Mouse (Mus musculus) hematopoietic stem cell, adult 5-6 weeks (primary cell): ENCODE results near the gene Msx2. TPM values are rescaled to one million over a fixed set of nuclear protein-coding genes. Genes with fewer than 3 reads are reported as not detected.

ENCODE experiments used
- ATAC-seq, 2 experiments: fragments of 125-278 bp in 1 of 2; replicated peaks in 1 of 2; 2 replicates each; pipeline ENCODE4 v1.8.0; 2016 to 2017; ENCODE audit warnings: inconsistent platforms in 2 of 2, mild to moderate bottlenecking in 2 of 2, moderate number of reproducible peaks in 2 of 2, low read depth in 1 of 2, moderate TSS enrichment in 1 of 2; ENCODE audit not compliant: low FRiP score in 2 of 2, poor library complexity in 2 of 2, severe bottlenecking in 2 of 2, insufficient read depth in 1 of 2, low TSS enrichment in 1 of 2
- total RNA-seq: library from RNA; stranded (forward); fragments of 172-1452, 232-1000 nt; gene quantifications from 2 replicates; pipeline ENCODE4 v1.2.3, GENCODE M21; 2017

Gene Msx2
- not detected in 2 replicates for total RNA-seq

GRCm38 (mm10) chr13:53472614-53473124 is at the start of gene Msx2:
TSS of gene Msx2 (minus strand) at chr13:53473074.
- ATAC-seq, result peak; percentile 60 to 78

GRCm38 (mm10) chr13:53521468-53521867 is 48.6 kb upstream of the Msx2 start:
- ATAC-seq, result no peak

- ATAC-seq, result no peak
Observed at GRCm38 (mm10) chr13:53520343-53520937, 47.6 kb upstream of the Msx2 start.

DNA sequence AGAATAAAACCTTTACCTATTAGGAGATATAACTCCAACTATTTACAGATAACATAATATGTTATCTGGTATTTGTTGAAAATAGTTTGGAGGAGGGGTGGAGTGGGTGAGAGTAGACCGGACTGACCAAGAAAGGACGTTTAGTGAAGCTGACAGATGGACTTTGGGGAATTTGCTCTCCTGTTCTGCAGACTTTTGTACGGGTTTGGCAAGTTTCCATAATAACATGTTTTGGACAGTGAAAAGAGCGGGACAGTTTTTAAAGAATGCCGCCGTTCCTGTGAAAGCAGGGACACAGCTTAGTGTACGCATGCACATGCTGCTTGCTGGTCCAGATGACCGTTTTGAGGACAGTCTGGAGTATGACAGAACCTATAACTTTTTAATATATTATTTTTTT is 46.9 kb upstream of the Msx2 start:
- ATAC-seq, result no peak

- no peak for ATAC-seq
Observed at GRCm38 (mm10) chr13:53518306-53518705, 45.4 kb upstream of the Msx2 start.

GRCm38 (mm10) chr13:53514574-53514973 is 41.7 kb upstream of the Msx2 start:
- 0 out of 4 replicates have a peak, but pooled peaks of 1 of the 2 experiments have one; percentile 17 for ATAC-seq

DNA sequence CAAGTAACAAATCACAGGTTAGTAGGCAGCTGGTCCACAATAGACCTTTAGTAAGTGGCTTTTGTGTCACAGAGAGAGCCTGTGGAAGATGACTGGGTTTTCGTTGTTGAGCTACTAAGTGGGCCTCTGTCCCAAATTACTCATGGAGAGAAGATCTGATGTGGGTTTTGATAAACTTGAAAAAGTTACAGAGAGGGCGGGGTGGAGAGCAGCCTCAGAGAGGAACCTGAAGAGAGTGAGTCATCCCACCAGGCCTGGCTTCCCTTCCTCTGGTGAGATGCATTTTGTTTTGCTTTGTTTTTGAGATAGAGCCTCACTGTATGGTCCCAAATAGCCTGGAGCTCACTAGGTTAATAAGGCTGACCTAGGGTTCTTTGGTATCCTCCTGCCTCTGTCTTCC is 38.5 kb upstream of the Msx2 start:
- no peak for ATAC-seq

GRCm38 (mm10) chr13:53502406-53502805 is 29.5 kb upstream of the Msx2 start:
- ATAC-seq, result no peak

GRCm38 (mm10) chr13:53501561-53502253 is 28.8 kb upstream of the Msx2 start:
- ATAC-seq, result no peak

- no peak for ATAC-seq
Observed at GRCm38 (mm10) chr13:53501057-53501456, 28.2 kb upstream of the Msx2 start.

- ATAC-seq, result no peak
Observed at GRCm38 (mm10) chr13:53486512-53486911, 13.6 kb upstream of the Msx2 start.

DNA sequence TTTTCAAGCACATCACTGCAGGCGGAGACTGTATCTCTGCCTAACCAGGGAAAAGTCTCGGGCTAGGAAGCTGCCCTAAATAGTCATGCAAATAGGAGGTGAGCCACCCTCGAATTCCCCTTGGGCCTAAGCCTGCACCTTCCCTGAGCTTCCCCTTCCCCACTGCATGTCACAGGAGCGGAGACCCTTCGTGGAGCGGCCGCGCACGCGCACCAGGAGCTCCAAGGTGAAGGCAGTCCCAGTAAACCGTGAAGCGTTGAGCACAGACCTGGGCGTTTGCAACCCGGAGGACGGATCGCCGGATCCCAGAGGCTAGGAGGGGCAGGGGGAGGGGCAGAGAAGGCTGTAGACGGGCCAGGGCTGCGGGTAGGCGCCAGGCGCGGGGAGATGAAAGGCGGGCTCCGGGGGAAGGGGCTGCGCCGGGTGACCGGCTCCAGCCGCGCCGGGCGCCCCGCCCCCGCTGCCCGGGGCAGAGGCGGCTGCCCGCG is 2.9 kb upstream of the Msx2 start:
- no peak for ATAC-seq

- ATAC-seq, result no peak
Observed at GRCm38 (mm10) chr13:53474491-53474890, 1.6 kb upstream of the Msx2 start.

DNA sequence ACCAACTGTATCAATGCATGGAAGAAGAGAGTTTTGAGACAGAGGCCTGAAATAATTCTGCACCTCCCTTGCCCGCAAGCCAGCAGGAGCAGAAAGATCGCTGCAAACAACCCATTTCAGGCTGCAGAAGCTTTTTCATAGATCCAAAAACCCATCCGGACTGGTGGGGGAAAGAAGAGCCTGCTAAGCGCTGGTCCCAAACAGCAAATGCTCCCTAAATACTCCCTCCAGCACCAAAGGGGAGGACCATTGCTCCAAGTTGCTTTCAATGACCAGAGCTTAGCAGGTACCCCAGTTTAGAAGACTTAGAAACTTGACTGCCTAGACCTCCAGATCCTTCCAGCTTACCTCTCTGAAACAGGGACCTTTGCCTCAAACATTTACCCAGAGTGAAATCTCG is 1.1 kb upstream of the Msx2 start:
- no peak for ATAC-seq

- ATAC-seq, result no peak
Observed at GRCm38 (mm10) chr13:53473291-53473690, 417 bp upstream of the Msx2 start.

- no peak for ATAC-seq
Observed at GRCm38 (mm10) chr13:53471926-53472613, 804 bp downstream of the Msx2 start.

GRCm38 (mm10) chr13:53471411-53471810 is 1.5 kb downstream of the Msx2 start:
- no peak for ATAC-seq
